Mouse (Mus musculus) MEL (cell line): Measurements from ENCODE around the gene Slc41a2. TPM values are rescaled to one million over a fixed set of nuclear protein-coding genes. Genes with fewer than 3 reads are reported as not detected.
A peak's percentile ranks its signal among the peaks of the same experiment; 100 is the strongest.

Source experiments
- DNase-seq: peaks from one replicate; pipeline ENCODE4 v3.0.0; 2011; ENCODE audit warnings: low read depth, low spot score
- H3K27ac ChIP-seq: 2 replicates; pipeline ENCODE4 v1.5.1; 2012; ENCODE audit warnings: low read depth, mild to moderate bottlenecking, control low read depth, low read length, moderate library complexity; ENCODE audit not compliant: control insufficient read depth
- H3K27me3 ChIP-seq, 2 experiments: fragments of 150-350 bp in 1 of 2; sonication (generic) in 1 of 2; 2 replicates each; pipeline ENCODE4 v1.6.1; 2012; ENCODE audit warnings: low read length in 2 of 2, mild to moderate bottlenecking in 2 of 2, improper control_type of control experiment in 1 of 2, moderate library complexity in 1 of 2; ENCODE audit not compliant: insufficient read depth in 2 of 2, control insufficient read depth in 1 of 2
- H3K36me3 ChIP-seq, 2 experiments: 2 replicates each; pipeline ENCODE4 v1.6.1; 2012 to 2014; ENCODE audit warnings: low read length in 2 of 2, improper control_type of control experiment in 1 of 2, inconsistent platforms in 1 of 2, mild to moderate bottlenecking in 1 of 2; ENCODE audit not compliant: insufficient read depth in 2 of 2, control insufficient read depth in 1 of 2
- H3K4me1 ChIP-seq, 2 experiments: fragments of 150-350 bp in 1 of 2; sonication (generic) in 1 of 2; 2 replicates each; pipeline ENCODE4 v1.6.1; 2012; ENCODE audit warnings: low read length in 2 of 2, improper control_type of control experiment in 1 of 2, mild to moderate bottlenecking in 1 of 2; ENCODE audit not compliant: insufficient read depth in 2 of 2, control insufficient read depth in 1 of 2
- H3K4me3 ChIP-seq, 2 experiments: fragments of 150-350 bp in 1 of 2; sonication (generic) in 1 of 2; 2 replicates each; pipeline ENCODE4 v1.5.1; 2012; ENCODE audit warnings: low read depth in 2 of 2, low read length in 2 of 2, mild to moderate bottlenecking in 2 of 2, moderate library complexity in 2 of 2, control low read depth in 1 of 2, improper control_type of control experiment in 1 of 2; ENCODE audit not compliant: control insufficient read depth in 1 of 2, insufficient read depth in 1 of 2
- H3K79me2 ChIP-seq: 2 replicates; pipeline ENCODE4 v1.6.1; 2012; ENCODE audit warnings: mild to moderate bottlenecking, low read length, moderate library complexity; ENCODE audit not compliant: control insufficient read depth, poor library complexity, insufficient read depth
- H3K9ac ChIP-seq: 2 replicates; pipeline ENCODE4 v1.6.1; 2012; ENCODE audit warnings: low read depth, mild to moderate bottlenecking, control low read depth, low read length, moderate library complexity; ENCODE audit not compliant: control insufficient read depth, poor library complexity, severe bottlenecking
- H3K9me3 ChIP-seq: fragments of 150-350 bp; sonication (generic); replicated peaks from 2 replicates; pipeline ENCODE4 v1.6.1; 2012; ENCODE audit warnings: mild to moderate bottlenecking, low read length, improper control_type of control experiment, moderate library complexity; ENCODE audit not compliant: insufficient read depth
- CHD1 ChIP-seq: IDR thresholded peaks from 2 replicates; pipeline ENCODE4 v1.6.1; 2012; ENCODE audit warnings: low read depth, mild to moderate bottlenecking, inconsistent platforms, low read length, improper control_type of control experiment
- CHD2 ChIP-seq: IDR thresholded peaks from 2 replicates; pipeline ENCODE4 v1.6.1; 2011; ENCODE audit warnings: low read length, improper control_type of control experiment
- CTCF ChIP-seq, 3 experiments: IDR thresholded peaks in 2 of 3; conservative IDR thresholded peaks in 1 of 3; 2 replicates each; pipeline ENCODE4 v1.5.1; 2011 to 2012; ENCODE audit warnings: low read length in 3 of 3, low read depth in 2 of 3, mild to moderate bottlenecking in 2 of 3, improper control_type of control experiment in 1 of 3, inconsistent platforms in 1 of 3, mixed read lengths in 1 of 3, moderate library complexity in 1 of 3; ENCODE audit not compliant: control insufficient read depth in 1 of 3, insufficient read depth in 1 of 3, poor library complexity in 1 of 3, severe bottlenecking in 1 of 3
- ELF1 ChIP-seq: IDR thresholded peaks from 2 replicates; pipeline ENCODE4 v1.6.1; 2014; ENCODE audit warnings: low read depth, mild to moderate bottlenecking, inconsistent platforms, low read length, improper control_type of control experiment, moderate library complexity
- EP300 ChIP-seq, 2 experiments: IDR thresholded peaks; 2 replicates each; pipeline ENCODE4 v1.6.1; 2011; ENCODE audit warnings: improper control_type of control experiment in 2 of 2, low read length in 2 of 2, low read depth in 1 of 2, mild to moderate bottlenecking in 1 of 2
- ETS1 ChIP-seq: IDR thresholded peaks from 2 replicates; pipeline ENCODE4 v1.6.1; 2012; ENCODE audit warnings: low read depth, mild to moderate bottlenecking, inconsistent platforms, low read length, improper control_type of control experiment, moderate library complexity
- GATA1 ChIP-seq: IDR thresholded peaks from 2 replicates; pipeline ENCODE4 v1.6.1; 2011; ENCODE audit warnings: low read depth, low read length, improper control_type of control experiment
- JUND ChIP-seq: IDR thresholded peaks from 2 replicates; pipeline ENCODE4 v1.6.1; 2011; ENCODE audit warnings: low read depth, mild to moderate bottlenecking, improper control_type of control experiment, low read length
- MXI1 ChIP-seq: IDR thresholded peaks from 2 replicates; pipeline ENCODE4 v1.6.1; 2011; ENCODE audit warnings: mild to moderate bottlenecking, low read depth, low read length, improper control_type of control experiment
- NELFE ChIP-seq: IDR thresholded peaks from 2 replicates; pipeline ENCODE4 v1.6.1; 2011; ENCODE audit warnings: low read depth, low read length, improper control_type of control experiment
- NRF1 ChIP-seq: IDR thresholded peaks from 2 replicates; pipeline ENCODE4 v1.6.1; 2014; ENCODE audit warnings: low read depth, mild to moderate bottlenecking, inconsistent platforms, low read length, improper control_type of control experiment, moderate library complexity; ENCODE audit not compliant: poor library complexity, insufficient read depth, severe bottlenecking
- RCOR1 ChIP-seq: IDR thresholded peaks from 2 replicates; pipeline ENCODE4 v1.6.1; 2012; ENCODE audit warnings: low read depth, mild to moderate bottlenecking, inconsistent platforms, low read length, improper control_type of control experiment
- SIN3A ChIP-seq: IDR thresholded peaks from 2 replicates; pipeline ENCODE4 v1.6.1; 2012; ENCODE audit warnings: low read length, improper control_type of control experiment, inconsistent platforms
- SMC3 ChIP-seq: IDR thresholded peaks from 2 replicates; pipeline ENCODE4 v1.6.1; 2011; ENCODE audit warnings: low read depth, low read length, improper control_type of control experiment
- TAL1 ChIP-seq: IDR thresholded peaks from 2 replicates; pipeline ENCODE4 v1.6.1; 2012; ENCODE audit warnings: mild to moderate bottlenecking, inconsistent platforms, low read length, moderate library complexity, mixed read lengths
- TCF12 ChIP-seq: IDR thresholded peaks from 2 replicates; pipeline ENCODE4 v1.6.1; 2014; ENCODE audit warnings: low read depth, mild to moderate bottlenecking, inconsistent platforms, low read length, improper control_type of control experiment, moderate library complexity
- UBTF ChIP-seq: IDR thresholded peaks from 2 replicates; pipeline ENCODE4 v1.6.1; 2012; ENCODE audit warnings: low read depth, mild to moderate bottlenecking, inconsistent platforms, low read length, improper control_type of control experiment, moderate library complexity, borderline replicate concordance; ENCODE audit not compliant: insufficient read depth
- polyA plus RNA-seq, 2 experiments: library from polyadenylated mRNA; stranded (reverse) in 1 of 2; unstranded in 1 of 2; fragments of >175 nt in 1 of 2; fragments of >200 nt in 1 of 2; gene quantifications; 2 replicates each; pipeline versions ENCODE4 v1.2.1 to v1.2.4; 2012; ENCODE audit warnings: low replicate concordance in 2 of 2, low read depth in 1 of 2; ENCODE audit not compliant: insufficient read length in 2 of 2, insufficient read depth in 1 of 2, missing spikeins in 1 of 2
- total RNA-seq: library from RNA; depleted of rRNA; stranded (reverse); fragments of 300-350 nt; gene quantifications from 2 replicates; pipeline ENCODE4 v1.2.3, GENCODE M21; 2012

The Slc41a2 gene
- total and polyA plus RNA-seq, 3 experiments = not detected

GRCm38 (mm10) chr10:83382988-83383387 is 45.3 kb upstream of the Slc41a2 start:
- peaks cover 8 to 34% of the 10 kb centered on the region in 2 experiments for H3K4me1 ChIP-seq
- peak overlapping the region; percentile 63 to 80; a peak in 3 of 4 replicates for H3K4me3 ChIP-seq
- H3K9ac ChIP-seq = no peak overlapping the region
- H3K27ac ChIP-seq = peak overlapping the region; percentile 94
- H3K79me2 ChIP-seq = peaks cover 18% of the 10 kb centered on the region
- TF ChIP-seq TAL1 (peak; percentile 52), GATA1 (peak; percentile 56), MXI1 (peak; percentile 64), EP300 (IDR thresholded peaks at IDR 0.05; ENCODE audit: low read depth in 1 of 2, low read length in 2 of 2) (peak; percentile 18 to 29; a peak in 1 of 4 replicates), ETS1 (peak; percentile 53), TCF12 (0 out of 2 replicates have a peak, but pooled peaks have one; percentile 3), ELF1 (no peak), RCOR1 (peak; percentile 54), SIN3A (no peak; the same call in 1 of the 2 replicates)
- no peaks in the 10 kb centered on the region for H3K27me3 ChIP-seq
- DNase-seq = peak; percentile 69
- H3K36me3 ChIP-seq = peaks cover 0 to 36% of the 10 kb centered on the region in 2 experiments
- no peaks in the 10 kb centered on the region for H3K9me3 ChIP-seq

DNA sequence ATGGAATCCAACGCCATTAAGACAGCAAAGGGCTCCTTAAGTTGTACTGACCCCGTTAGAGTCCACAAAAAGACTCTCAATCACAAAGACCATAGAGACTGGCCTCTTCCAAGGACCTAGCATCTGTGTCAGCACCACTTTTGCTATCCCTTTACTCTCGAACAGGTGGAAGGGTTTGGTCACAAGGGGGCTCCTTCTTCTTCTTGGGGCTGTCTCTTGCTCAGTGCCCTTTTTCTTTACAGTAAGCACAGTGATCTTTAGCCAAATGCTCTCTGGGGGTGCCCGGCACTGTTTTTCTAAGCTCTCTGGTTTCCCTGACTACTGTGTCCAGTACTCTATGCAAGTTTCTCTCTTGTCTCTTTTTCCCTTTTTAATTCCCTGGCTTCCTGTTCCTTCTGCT is 44.8 kb upstream of the Slc41a2 start:
- no peak overlapping the region for H3K4me3 ChIP-seq
- peaks cover 19% of the 10 kb centered on the region for H3K79me2 ChIP-seq
- peak overlapping the region; percentile 11; the same call in 1 of the 2 replicates for H3K9ac ChIP-seq
- H3K9me3 ChIP-seq = no peaks in the 10 kb centered on the region
- H3K27me3 ChIP-seq = no peaks in the 10 kb centered on the region
- peaks cover 0 to 41% of the 10 kb centered on the region in 2 experiments for H3K36me3 ChIP-seq
- H3K27ac ChIP-seq = peak overlapping the region; percentile 94
- DNase-seq = no peak
- H3K4me1 ChIP-seq = peaks cover 12 to 38% of the 10 kb centered on the region in 2 experiments
- no peak for TF ChIP-seq UBTF
- TF ChIP-seq JUND = 0 out of 2 replicates have a peak, but pooled peaks have one; percentile 19
- TF ChIP-seq NELFE = no peak
- TF ChIP-seq, all 39 proteins: peak for 1

GRCm38 (mm10) chr10:83380501-83380900 is 42.8 kb upstream of the Slc41a2 start:
- H3K27me3 ChIP-seq = no peaks in the 10 kb centered on the region
- peaks cover 19% of the 10 kb centered on the region for H3K79me2 ChIP-seq
- peaks cover 12 to 50% of the 10 kb centered on the region in 2 experiments for H3K4me1 ChIP-seq
- H3K9me3 ChIP-seq = no peaks in the 10 kb centered on the region
- TF ChIP-seq CHD1 = no peak
- TF ChIP-seq CHD2 = no peak
- no peak for TF ChIP-seq NRF1
- TF ChIP-seq UBTF = no peak
- no peak for TF ChIP-seq SMC3
- no peak for TF ChIP-seq CTCF (IDR thresholded peaks at IDR 0.05 in 2 of 3, conservative IDR thresholded peaks at IDR 0.05 in 1 of 3; ENCODE audit: control insufficient read depth in 1 of 3, insufficient read depth in 1 of 3, low read depth in 2 of 3, low read length in 3 of 3, poor library complexity in 1 of 3, severe bottlenecking in 1 of 3)
- no peak overlapping the region for H3K27ac ChIP-seq
- H3K9ac ChIP-seq = no peak overlapping the region
- H3K36me3 ChIP-seq = peaks cover 0 to 51% of the 10 kb centered on the region in 2 experiments
- H3K4me3 ChIP-seq = no peak overlapping the region
- DNase-seq = no peak
